Mouse (Mus musculus) ES-Bruce4 (cell line): ENCODE data around the gene Taok3.

Source experiments
- CTCF ChIP-seq: IDR thresholded peaks from one replicate; pipeline ENCODE4 v1.8.1; 2011; ENCODE audit warnings: low read depth, low read length
- POLR2A ChIP-seq: IDR thresholded peaks from one replicate; pipeline ENCODE4 v1.8.1; 2011; ENCODE audit warnings: low read length; ENCODE audit not compliant: insufficient read depth

- TF ChIP-seq CTCF (no peak), POLR2A (no peak)
These were observed 30.8 kb upstream of the Taok3 start for GRCm38 (mm10) chr5:117089147-117089546.
